Mouse (Mus musculus): Measurements from ENCODE around the gene Lrrn4cl.
"Not testable (repeated sequence)": the region's sequence is repeated elsewhere in the genome, so short reads cannot be mapped to it uniquely, and the experiment has no call there.

Gene Lrrn4cl

GRCm38 (mm10) chr19:8838041-8838730, 12.4 kb upstream of the Lrrn4cl start:
- DNase-seq (ENCODE audit: low read depth, low spot score) = no peak

GRCm38 (mm10) chr19:8839103-8839907, 11.3 kb upstream of the Lrrn4cl start, which contains the start of gene Gng3:
Gng3 (minus strand) TSS chr19:8839194.
- peak; percentile 92 for DNase-seq (ENCODE audit: low read depth, low spot score)

GRCm38 (mm10) chr19:8839908-8840791, 10.4 kb upstream of the Lrrn4cl start:
- no peak for DNase-seq (ENCODE audit: low read depth, low spot score)

- no peak for DNase-seq (ENCODE audit: low read depth, low spot score)
These were observed 9.6 kb upstream of the Lrrn4cl start for GRCm38 (mm10) chr19:8841012-8841411.

- DNase-seq (ENCODE audit: low read depth, low spot score) = no peak
These were observed 7.6 kb upstream of the Lrrn4cl start for GRCm38 (mm10) chr19:8842961-8843360.

GRCm38 (mm10) chr19:8844371-8845129, 6.0 kb upstream of the Lrrn4cl start:
- DNase-seq (ENCODE audit: low read depth, low spot score) = peak; percentile 80

GRCm38 (mm10) chr19:8848356-8848755, 2.2 kb upstream of the Lrrn4cl start:
- DNase-seq (ENCODE audit: low read depth, low spot score) = peak; percentile 59

GRCm38 (mm10) chr19:8851639-8852038, 1.1 kb downstream of the Lrrn4cl start:
- DNase-seq (ENCODE audit: low read depth, low spot score) = no peak

- no peak for DNase-seq (ENCODE audit: low read depth, low spot score)
These were observed 1.8 kb downstream of the Lrrn4cl start for GRCm38 (mm10) chr19:8852236-8852928.

- DNase-seq (ENCODE audit: low read depth, low spot score) = no peak
These were observed 2.5 kb downstream of the Lrrn4cl start for GRCm38 (mm10) chr19:8853117-8853516.

GRCm38 (mm10) chr19:8857689-8858088, 7.1 kb downstream of the Lrrn4cl start:
- DNase-seq (ENCODE audit: low read depth, low spot score) = peak; percentile 75

- DNase-seq (ENCODE audit: low read depth, low spot score) = peak; percentile 48
These were observed 8.4 kb downstream of the Lrrn4cl start for GRCm38 (mm10) chr19:8859018-8859417.

- no peak for DNase-seq (ENCODE audit: low read depth, low spot score)
These were observed 13.7 kb downstream of the Lrrn4cl start for GRCm38 (mm10) chr19:8864265-8864664.

- not testable (repeated sequence) for DNase-seq (ENCODE audit: low read depth, low spot score)
These were observed 19.8 kb downstream of the Lrrn4cl start for GRCm38 (mm10) chr19:8870381-8870780.

- no peak for DNase-seq (ENCODE audit: low read depth, low spot score)
These were observed 20.3 kb downstream of the Lrrn4cl start for GRCm38 (mm10) chr19:8870838-8871237.

GRCm38 (mm10) chr19:8871267-8872186, 21.0 kb downstream of the Lrrn4cl start, which contains the start of gene Ubxn1:
Ubxn1 (plus strand) TSS chr19:8871496.
- DNase-seq (ENCODE audit: low read depth, low spot score) = peak; percentile 99

GRCm38 (mm10) chr19:8872266-8872840, 21.8 kb downstream of the Lrrn4cl start:
- DNase-seq (ENCODE audit: low read depth, low spot score) = peak; percentile 54

GRCm38 (mm10) chr19:8875031-8875430, 24.5 kb downstream of the Lrrn4cl start:
- DNase-seq (ENCODE audit: low read depth, low spot score) = no peak
